ENCODE assay signal across 10 mouse cellular contexts in the genomic region with DNA sequence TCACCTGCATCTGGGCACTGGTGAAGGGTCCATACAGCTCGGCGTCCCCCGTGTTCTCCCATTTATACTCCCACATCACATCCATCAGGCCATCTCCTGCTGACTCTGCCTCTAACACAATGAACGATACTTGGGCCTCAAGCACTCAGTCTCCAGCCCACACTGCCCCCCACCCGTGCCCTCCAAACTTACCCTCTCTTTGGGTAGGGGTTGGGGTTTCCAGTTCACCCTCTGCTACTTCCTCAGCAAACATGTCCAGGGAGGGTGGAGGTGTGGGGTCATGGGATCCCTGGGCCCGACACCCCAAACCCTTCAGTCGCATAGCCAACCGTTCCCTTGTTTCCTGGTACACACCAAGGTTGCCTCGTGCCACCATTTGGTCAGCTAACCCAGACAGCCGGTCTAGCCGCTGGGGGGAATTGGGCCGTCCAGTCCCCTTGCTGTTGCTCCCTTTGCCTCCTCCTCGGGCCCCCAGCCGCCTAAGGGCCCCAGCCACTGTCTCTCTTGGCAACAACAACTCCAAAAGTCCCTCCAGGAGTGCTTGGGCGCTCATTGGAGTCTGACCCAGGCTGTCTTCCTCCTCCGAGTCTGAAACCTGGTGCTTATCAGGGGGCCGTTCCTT. TPM values are rescaled to one million over a fixed set of nuclear protein-coding genes. Genes with fewer than 3 reads are reported as not detected.
DNase-seq lines count a peak whose midpoint lies in the region; ATAC-seq and TF ChIP-seq lines count a peak whose summit lies in the region.
"Had no signal": no experiment of that assay in that cellular context is flagged by ENCODE, and none has a peak within 500 bp of the region (broad histone marks: within the 10 kb centered on the region; RNA-seq: fewer than 3 reads in every experiment).

No protein-coding gene starts in this region.

- no peaks in the 10 kb centered on the region for H3K27me3 ChIP-seq in kidney, embryonic 16.5 days (ENCODE audit: insufficient read depth, low read length)
- no peaks in the 10 kb centered on the region for H3K27me3 ChIP-seq in embryonic facial prominence, embryonic 14.5 days (replicated peaks; ENCODE audit: control insufficient read depth, insufficient read depth, low read length)
- H3K27me3 ChIP-seq in hindbrain, postnatal 0 days (ENCODE audit: insufficient read depth, low read length) = no peaks in the 10 kb centered on the region
- no peaks in the 10 kb centered on the region for H3K27me3 ChIP-seq in midbrain, embryonic 15.5 days (replicated peaks)

- H3K36me3 ChIP-seq in kidney, embryonic 16.5 days (ENCODE audit: insufficient read depth, low read length) = peaks cover 56% of the 10 kb centered on the region
- H3K36me3 ChIP-seq in embryonic facial prominence, embryonic 14.5 days (ENCODE audit: control insufficient read depth, insufficient read depth, low read length) = peaks cover 57% of the 10 kb centered on the region
- peaks cover 27% of the 10 kb centered on the region for H3K36me3 ChIP-seq in hindbrain, postnatal 0 days (ENCODE audit: insufficient read depth, low read length)
- H3K36me3 ChIP-seq in midbrain, embryonic 15.5 days (replicated peaks) = peaks cover 47% of the 10 kb centered on the region

- ATAC-seq in kidney, embryonic 16.5 days (ENCODE audit: low FRiP score, low TSS enrichment) = no peak
- no peak for ATAC-seq in embryonic facial prominence, embryonic 14.5 days (ENCODE audit: low read depth)
- no peak for ATAC-seq in hindbrain, postnatal 0 days
- no peak for ATAC-seq in midbrain, embryonic 15.5 days (replicated peaks)
- ATAC-seq in inflammation-experienced regulatory T-cells, adult 6 months = no peak

- peak overlapping the region; percentile 84 for H3K9ac ChIP-seq in kidney, embryonic 16.5 days (replicated peaks; ENCODE audit: low read length)
- 0 out of 2 replicates have a peak overlapping the region, but pooled peaks have one; percentile 30 for H3K9ac ChIP-seq in embryonic facial prominence, embryonic 14.5 days (ENCODE audit: low read depth, low read length)
- 0 out of 2 replicates have a peak overlapping the region, but pooled peaks have one; percentile 74 for H3K9ac ChIP-seq in hindbrain, postnatal 0 days (replicated peaks; ENCODE audit: low read length)
- no peak overlapping the region for H3K9ac ChIP-seq in midbrain, embryonic 15.5 days

- WGBS in kidney, embryonic 16.5 days = 77% methylated on average over 17 of the region's 17 CpGs
- 96% methylated on average over 17 of the region's 17 CpGs for WGBS in embryonic facial prominence, embryonic 14.5 days
- WGBS in hindbrain, postnatal 0 days = 89% methylated on average over 17 of the region's 17 CpGs
- WGBS in midbrain, embryonic 15.5 days = 93% methylated on average over 17 of the region's 17 CpGs

- H3K4me3 ChIP-seq in kidney, embryonic 16.5 days (ENCODE audit: low read length) = peak overlapping the region; percentile 93; the same call in 1 of the 2 replicates
- H3K4me3 ChIP-seq in embryonic facial prominence, embryonic 14.5 days (ENCODE audit: low read depth, low read length) = peak overlapping the region; percentile 66
- H3K4me3 ChIP-seq in hindbrain, postnatal 0 days (ENCODE audit: low read length) = no peak overlapping the region
- H3K4me3 ChIP-seq in midbrain, embryonic 15.5 days = no peak overlapping the region

- no peak for TF ChIP-seq CTCF in hindbrain, postnatal 0 days (IDR thresholded peaks at IDR 0.05; ENCODE audit: low read depth)

- H3K27ac ChIP-seq in kidney, embryonic 16.5 days (ENCODE audit: low read length) = no peak overlapping the region
- no peak overlapping the region for H3K27ac ChIP-seq in embryonic facial prominence, embryonic 14.5 days (replicated peaks; ENCODE audit: low read depth, low read length)
- no peak overlapping the region for H3K27ac ChIP-seq in hindbrain, postnatal 0 days
- H3K27ac ChIP-seq in midbrain, embryonic 15.5 days = no peak overlapping the region

- no peak for DNase-seq in kidney, postnatal 10 days
- DNase-seq in embryonic facial prominence, embryonic 14.5 days (ENCODE audit: low spot score) = no peak
- no peak for DNase-seq in hindbrain, postnatal 0 days (ENCODE audit: low spot score)
- no peak for DNase-seq in thymus, postnatal 0 days (ENCODE audit: low spot score)
- no peak for DNase-seq in kidney, adult 9 months
- DNase-seq: cerebellum, postnatal 10 days; lung, adult 18-20 months had no signal

- H3K9me3 ChIP-seq in kidney, embryonic 16.5 days (ENCODE audit: low read length) = no peaks in the 10 kb centered on the region
- no peaks in the 10 kb centered on the region for H3K9me3 ChIP-seq in embryonic facial prominence, embryonic 14.5 days (ENCODE audit: control insufficient read depth, low read length)
- H3K9me3 ChIP-seq in hindbrain, postnatal 0 days (ENCODE audit: low read length) = no peaks in the 10 kb centered on the region
- no peaks in the 10 kb centered on the region for H3K9me3 ChIP-seq in midbrain, embryonic 15.5 days

- peaks cover 19% of the 10 kb centered on the region for H3K4me1 ChIP-seq in kidney, embryonic 16.5 days (ENCODE audit: insufficient read depth, low read length)
- H3K4me1 ChIP-seq in embryonic facial prominence, embryonic 14.5 days (ENCODE audit: control insufficient read depth, insufficient read depth, low read length) = peaks cover 8% of the 10 kb centered on the region
- peaks cover 17% of the 10 kb centered on the region for H3K4me1 ChIP-seq in hindbrain, postnatal 0 days (ENCODE audit: insufficient read depth, low read length)
- peaks cover 25% of the 10 kb centered on the region for H3K4me1 ChIP-seq in midbrain, embryonic 15.5 days

- peak overlapping the region; percentile 96 for H3K4me2 ChIP-seq in kidney, embryonic 16.5 days (replicated peaks; ENCODE audit: low read depth, low read length)
- peak overlapping the region; percentile 75 for H3K4me2 ChIP-seq in embryonic facial prominence, embryonic 14.5 days (ENCODE audit: low read depth, low read length)
- peak overlapping the region; percentile 68 for H3K4me2 ChIP-seq in hindbrain, postnatal 0 days (ENCODE audit: low read depth, low read length)
- peak overlapping the region; percentile 78; the same call in 1 of the 2 replicates for H3K4me2 ChIP-seq in midbrain, embryonic 15.5 days

RNA-seq across cellular contexts. Expression of a gene that starts 1.7 kb away (rescaled TPM):
- 66.9 and 68.7 TPM in 2 replicates for polyA plus RNA-seq in kidney, embryonic 16.5 days (2015; fragmentation: Nextera tagmentation; extraction: Ambion mirVana)
- 45.4 and 55.1 TPM in 2 replicates for polyA plus RNA-seq in embryonic facial prominence, embryonic 14.5 days (2014; fragmentation: Nextera tagmentation; extraction: Ambion mirVana)
- total RNA-seq in hindbrain, postnatal 0 days (2014; rRNA removed) = 59.7 and 75.0 TPM in 2 replicates
- 57.0 and 62.3 TPM in 2 replicates for polyA plus RNA-seq in hindbrain, postnatal 0 days (2015; fragmentation: Nextera tagmentation; extraction: Ambion mirVana)
- polyA plus RNA-seq in midbrain, embryonic 15.5 days (2015; fragmentation: Nextera tagmentation; extraction: Ambion mirVana) = 82.1 and 82.6 TPM in 2 replicates
- 10 to 100 TPM; 43.2 to 56.9 (median 48.7) TPM for polyA plus RNA-seq in inflammation-experienced regulatory T-cells, adult 6 months (2017; shearing (Covaris generic))
- polyA plus RNA-seq in thymus, postnatal 0 days (2015; fragmentation: Nextera tagmentation; extraction: Ambion mirVana) = 59.5 and 62.0 TPM in 2 replicates

RNA-seq across cellular contexts. Expression of a gene that starts 14.1 kb away (rescaled TPM):
- polyA plus RNA-seq in kidney, embryonic 16.5 days (2015; fragmentation: Nextera tagmentation; extraction: Ambion mirVana) = 23.2 and 25.8 TPM in 2 replicates
- 25.0 and 27.1 TPM in 2 replicates for polyA plus RNA-seq in embryonic facial prominence, embryonic 14.5 days (2014; fragmentation: Nextera tagmentation; extraction: Ambion mirVana)
- 68.6 and 69.4 TPM in 2 replicates for total RNA-seq in hindbrain, postnatal 0 days (2014; rRNA removed)
- polyA plus RNA-seq in hindbrain, postnatal 0 days (2015; fragmentation: Nextera tagmentation; extraction: Ambion mirVana) = 25.4 and 28.1 TPM in 2 replicates
- polyA plus RNA-seq in midbrain, embryonic 15.5 days (2015; fragmentation: Nextera tagmentation; extraction: Ambion mirVana) = 39.6 and 44.8 TPM in 2 replicates
- polyA plus RNA-seq in inflammation-experienced regulatory T-cells, adult 6 months (2017; shearing (Covaris generic)) = 10 to 100 TPM; 13.2 to 16.6 (median 13.6) TPM
- 20.5 and 27.4 TPM in 2 replicates for polyA plus RNA-seq in thymus, postnatal 0 days (2015; fragmentation: Nextera tagmentation; extraction: Ambion mirVana)

RNA-seq across cellular contexts. Expression of a gene that starts 14.6 kb away (rescaled TPM):
- polyA plus RNA-seq in kidney, embryonic 16.5 days (2015; fragmentation: Nextera tagmentation; extraction: Ambion mirVana) = 26.7 and 28.8 TPM in 2 replicates
- 1,018 and 1,489 TPM in 2 replicates for polyA plus RNA-seq in embryonic facial prominence, embryonic 14.5 days (2014; fragmentation: Nextera tagmentation; extraction: Ambion mirVana)
- 15.5 TPM in 1 of 2 replicates, not detected in the other for total RNA-seq in hindbrain, postnatal 0 days (2014; rRNA removed)
- polyA plus RNA-seq in hindbrain, postnatal 0 days (2015; fragmentation: Nextera tagmentation; extraction: Ambion mirVana) = 3.0 and 3.1 TPM in 2 replicates
- 3.9 and 5.0 TPM in 2 replicates for polyA plus RNA-seq in midbrain, embryonic 15.5 days (2015; fragmentation: Nextera tagmentation; extraction: Ambion mirVana)
- 10 to 100 TPM; 23.0 to 25.8 (median 23.4) TPM for polyA plus RNA-seq in inflammation-experienced regulatory T-cells, adult 6 months (2017; shearing (Covaris generic))
- polyA plus RNA-seq in thymus, postnatal 0 days (2015; fragmentation: Nextera tagmentation; extraction: Ambion mirVana) = 67.7 and 68.9 TPM in 2 replicates

RNA-seq across cellular contexts. Expression of a gene that starts 38.7 kb away (rescaled TPM):
- 45.2 and 46.0 TPM in 2 replicates for polyA plus RNA-seq in kidney, embryonic 16.5 days (2015; fragmentation: Nextera tagmentation; extraction: Ambion mirVana)
- 14.0 and 17.2 TPM in 2 replicates for polyA plus RNA-seq in embryonic facial prominence, embryonic 14.5 days (2014; fragmentation: Nextera tagmentation; extraction: Ambion mirVana)
- total RNA-seq in hindbrain, postnatal 0 days (2014; rRNA removed) = 41.0 and 43.3 TPM in 2 replicates
- polyA plus RNA-seq in hindbrain, postnatal 0 days (2015; fragmentation: Nextera tagmentation; extraction: Ambion mirVana) = 31.7 and 33.9 TPM in 2 replicates
- polyA plus RNA-seq in midbrain, embryonic 15.5 days (2015; fragmentation: Nextera tagmentation; extraction: Ambion mirVana) = 63.7 and 64.1 TPM in 2 replicates
- 1 to 10 TPM; 3.3 to 6.8 (median 4.6) TPM for polyA plus RNA-seq in inflammation-experienced regulatory T-cells, adult 6 months (2017; shearing (Covaris generic))
- polyA plus RNA-seq in thymus, postnatal 0 days (2015; fragmentation: Nextera tagmentation; extraction: Ambion mirVana) = 25.4 and 29.7 TPM in 2 replicates

RNA-seq across cellular contexts. Expression of a gene that starts 38.8 kb away (rescaled TPM):
- polyA plus RNA-seq in kidney, embryonic 16.5 days (2015; fragmentation: Nextera tagmentation; extraction: Ambion mirVana) = 18.6 and 26.6 TPM in 2 replicates
- 12.5 and 15.9 TPM in 2 replicates for polyA plus RNA-seq in embryonic facial prominence, embryonic 14.5 days (2014; fragmentation: Nextera tagmentation; extraction: Ambion mirVana)
- total RNA-seq in hindbrain, postnatal 0 days (2014; rRNA removed) = 4.6 and 5.0 TPM in 2 replicates
- 3.8 and 5.2 TPM in 2 replicates for polyA plus RNA-seq in hindbrain, postnatal 0 days (2015; fragmentation: Nextera tagmentation; extraction: Ambion mirVana)
- 17.0 and 18.2 TPM in 2 replicates for polyA plus RNA-seq in midbrain, embryonic 15.5 days (2015; fragmentation: Nextera tagmentation; extraction: Ambion mirVana)
- polyA plus RNA-seq in inflammation-experienced regulatory T-cells, adult 6 months (2017; shearing (Covaris generic)) = 100 to 1,000 TPM; 783 to 927 (median 807) TPM
- 638 and 684 TPM in 2 replicates for polyA plus RNA-seq in thymus, postnatal 0 days (2015; fragmentation: Nextera tagmentation; extraction: Ambion mirVana)

Comparison
In these comparisons a context has a peak if more than half of its experiments do, and no peak if none do; other contexts are left out.
1. H3K4me3 ChIP-seq: peak in kidney, embryonic 16.5 days (single experiment) and embryonic facial prominence, embryonic 14.5 days (single experiment); none in hindbrain, postnatal 0 days (single experiment) and midbrain, embryonic 15.5 days (single experiment).
2. RNA of a gene that starts 14.6 kb away (polyA plus RNA-seq): 1,018 to 1,489 TPM in embryonic facial prominence, embryonic 14.5 days; 67.7 to 68.9 TPM in thymus, postnatal 0 days, 26.7 to 28.8 TPM in kidney, embryonic 16.5 days, 23.0 to 25.8 TPM in inflammation-experienced regulatory T-cells, adult 6 months, 3.9 to 5.0 TPM in midbrain, embryonic 15.5 days and 3.0 to 3.1 TPM in hindbrain, postnatal 0 days; every median in the first group is over 10 times any median in the second.
3. Peak in every context shown above with its lines, with median percentiles within 50 percentile points of each other: H3K4me2 ChIP-seq.